Mouse (Mus musculus) midbrain, postnatal 0 days (tissue): ENCODE measurements at regions not wholly inside any gene's neighbourhood (a gene's known extent, or its start where the extent isn't known, plus 50 kb on each side); places are given as distances from the start of the nearest gene placed in this dataset.

ENCODE experiments used
- ATAC-seq: fragments of 200-750 bp; cut with Nextera tagmentation; 2 replicates; pipeline ENCODE4 v1.8.0; 2017; ENCODE audit warnings: moderate number of reproducible peaks, mild to moderate bottlenecking, moderate TSS enrichment, moderate library complexity; ENCODE audit not compliant: low FRiP score
- DNase-seq: peaks from one replicate; pipeline ENCODE4 v3.0.0-alpha.2; 2015; ENCODE audit warnings: low spot score
- H3K27ac ChIP-seq: fragments of 300-500 bp; sonication (generic); 2 replicates; pipeline ENCODE4 v1.5.1; 2014; ENCODE audit warnings: low read depth, mild to moderate bottlenecking, low read length, mixed read lengths
- H3K27me3 ChIP-seq: fragments of 300-500 bp; sonication (generic); 2 replicates; pipeline ENCODE4 v1.6.1; 2014; ENCODE audit warnings: low read length, control low read depth, mixed read lengths; ENCODE audit not compliant: insufficient read depth
- H3K36me3 ChIP-seq: fragments of 300-500 bp; sonication (generic); 2 replicates; pipeline ENCODE4 v1.6.1; 2014; ENCODE audit warnings: low read length, control low read depth, mixed read lengths; ENCODE audit not compliant: insufficient read depth
- H3K4me1 ChIP-seq: fragments of 300-500 bp; sonication (generic); 2 replicates; pipeline ENCODE4 v1.6.1; 2014; ENCODE audit warnings: mild to moderate bottlenecking, control low read depth, antibody characterized with exemption, low read length, mixed read lengths; ENCODE audit not compliant: insufficient read depth
- H3K4me2 ChIP-seq: fragments of 300-500 bp; sonication (generic); 2 replicates; pipeline ENCODE4 v1.6.1; 2014; ENCODE audit warnings: low read depth, mild to moderate bottlenecking, low read length, mixed read lengths; ENCODE audit not compliant: poor library complexity, severe bottlenecking
- H3K4me3 ChIP-seq: fragments of 300-500 bp; sonication (generic); 2 replicates; pipeline ENCODE4 v1.5.1; 2014; ENCODE audit warnings: low read depth, mild to moderate bottlenecking, low read length, moderate library complexity
- H3K9ac ChIP-seq: fragments of 300-500 bp; sonication (generic); replicated peaks from 2 replicates; pipeline ENCODE4 v1.6.1; 2014; ENCODE audit warnings: mild to moderate bottlenecking, low read length, moderate library complexity, mixed read lengths; ENCODE audit not compliant: poor library complexity, severe bottlenecking
- H3K9me3 ChIP-seq: fragments of 300-500 bp; sonication (generic); 2 replicates; pipeline ENCODE4 v1.6.1; 2016; ENCODE audit warnings: low read length, control low read depth
- CTCF ChIP-seq: IDR thresholded peaks from 2 replicates; pipeline ENCODE4 v1.5.1; 2016; ENCODE audit warnings: antibody characterized with exemption, mild to moderate bottlenecking
- WGBS: fragments of 180-500 bp; shearing (Covaris S2); extraction: QIAGEN DNeasy Blood & Tissue Kit; methylation state at CpG from one replicate; pipeline ENCODE4 v1.1.7; 2014; 5-methylcytosine and 5-hydroxymethylcytosine counted together

- Histone ChIP-seq H3K4me3 (no peak overlapping the region), H3K27me3 (no peaks in the 10 kb centered on the region), H3K36me3 (no peaks in the 10 kb centered on the region), H3K4me2 (no peak overlapping the region), H3K4me1 (no peaks in the 10 kb centered on the region), H3K9me3 (no peaks in the 10 kb centered on the region), H3K27ac (no peak overlapping the region), H3K9ac (no peak overlapping the region)
- WGBS = 95% methylated on average over 2 of the region's 2 CpGs
- TF ChIP-seq CTCF = peak; percentile 65
- peak; percentile 59 for DNase-seq
- ATAC-seq = peak; percentile 41; the same call in 1 of the 2 replicates
Observed at GRCm38 (mm10) chr14:37950212-37950876, 815.3 kb upstream of the Ghitm start.
